Mouse (Mus musculus) mammary gland, adult 2 months (tissue): ENCODE results near the gene Lmbr1l. TPM values are rescaled to one million over a fixed set of nuclear protein-coding genes. Genes with fewer than 3 reads are reported as not detected.

Experiments used
- polyA plus RNA-seq: library from polyadenylated mRNA; depleted of rRNA; stranded (reverse); fragments of >200 nt; gene quantifications from 2 replicates; pipeline ENCODE4 v1.2.3, GENCODE M21; 2012; ENCODE audit warnings: low replicate concordance; rRNA removed

Gene Lmbr1l
- polyA plus RNA-seq, result 53.7 and 143 TPM in 2 replicates

GRCm38 (mm10) chr15:98917538-98918498 is at the start of gene Lmbr1l:
Gene Lmbr1l (minus strand): TSS chr15:98918231.

GRCm38 (mm10) chr15:98953401-98954356 is 35.6 kb upstream of the Lmbr1l start, which contains the start of the genes Gm49450 and Tuba1a:
Gene Gm49450 (minus strand): TSS chr15:98953551.
Gene Tuba1a (minus strand): TSS chr15:98953703.

GRCm38 (mm10) chr15:98934217-98934839 is 16.3 kb upstream of the Lmbr1l start, which contains the start of gene Tuba1b:
Gene Tuba1b (minus strand): TSS chr15:98934565.

GRCm38 (mm10) chr15:98897928-98898800 is 19.9 kb downstream of the Lmbr1l start, which contains the start of gene Dhh:
Gene Dhh (minus strand): TSS chr15:98898540.

GRCm38 (mm10) chr15:98893940-98894745 is 23.9 kb downstream of the Lmbr1l start, which contains the start of gene Rhebl1:
Gene Rhebl1 (minus strand): TSS chr15:98894540.

GRCm38 (mm10) chr15:98871070-98871915 is 46.7 kb downstream of the Lmbr1l start, which contains the start of gene Kmt2d:
Gene Kmt2d (minus strand): TSS chr15:98871204.

Other genes starting within 250 kb of the Lmbr1l start
- gene Rnd1, start 240.8 kb downstream of the Lmbr1l start, polyA plus RNA-seq, result 3.1 and 5.1 TPM in 2 replicates
- gene Ccdc65, start 210.0 kb downstream of the Lmbr1l start, polyA plus RNA-seq, result 0.23 TPM in 1 of 2 replicates, not detected in the other
- 14.2 and 16.9 TPM in 2 replicates for gene Fkbp11, start 190.0 kb downstream of the Lmbr1l start, polyA plus RNA-seq
- gene Arf3, start 155.0 kb downstream of the Lmbr1l start, polyA plus RNA-seq, result 90.1 and 107 TPM in 2 replicates
- 5.9 and 9.5 TPM in 2 replicates for gene Wnt10b, start 140.1 kb downstream of the Lmbr1l start, polyA plus RNA-seq
- 0.68 and 1.3 TPM in 2 replicates for gene Wnt1, start 128.4 kb downstream of the Lmbr1l start, polyA plus RNA-seq
- gene Ddn, start 108.7 kb downstream of the Lmbr1l start, polyA plus RNA-seq, result 0.82 and 1.4 TPM in 2 replicates
- 52.3 and 119 TPM in 2 replicates for gene Prkag1, start 86.7 kb downstream of the Lmbr1l start, polyA plus RNA-seq
- 22.0 and 43.2 TPM in 2 replicates for gene Kmt2d, start 47.0 kb downstream of the Lmbr1l start, polyA plus RNA-seq
- gene Rhebl1, start 23.7 kb downstream of the Lmbr1l start, polyA plus RNA-seq, result 4.1 and 6.9 TPM in 2 replicates
- gene Dhh, start 19.7 kb downstream of the Lmbr1l start, polyA plus RNA-seq, result 2.5 TPM in 2 replicates
- gene Tuba1b, start 16.3 kb upstream of the Lmbr1l start, polyA plus RNA-seq, result 1,283 and 1,704 TPM in 2 replicates
- gene Gm49450, start 35.3 kb upstream of the Lmbr1l start, polyA plus RNA-seq, result 83.8 and 253 TPM in 2 replicates
- 525 and 719 TPM in 2 replicates for gene Tuba1a, start 35.5 kb upstream of the Lmbr1l start, polyA plus RNA-seq
- gene Tuba1c, start 111.7 kb upstream of the Lmbr1l start, polyA plus RNA-seq, result 112 and 139 TPM in 2 replicates
- gene Prph, start 136.9 kb upstream of the Lmbr1l start, polyA plus RNA-seq, result 0.43 and 0.81 TPM in 2 replicates
- 2.3 and 3.3 TPM in 2 replicates for gene Troap, start 156.3 kb upstream of the Lmbr1l start, polyA plus RNA-seq
- not detected in 2 replicates for gene C1ql4, start 169.6 kb upstream of the Lmbr1l start, polyA plus RNA-seq
- 0.66 and 0.68 TPM in 2 replicates for gene Dnajc22, start 174.9 kb upstream of the Lmbr1l start, polyA plus RNA-seq
- gene Spats2, start 207.7 kb upstream of the Lmbr1l start, polyA plus RNA-seq, result 5.8 and 6.3 TPM in 2 replicates